Mouse (Mus musculus) limb, embryonic 11.5 days (tissue): ENCODE measurements around the gene Nab1. TPM values are rescaled to one million over a fixed set of nuclear protein-coding genes. Genes with fewer than 3 reads are reported as not detected.
A peak's percentile ranks its signal among the peaks of the same experiment; 100 is the strongest.

Experiments
- ATAC-seq: fragments of 200-750 bp; cut with Nextera tagmentation; 2 replicates; pipeline ENCODE4 v1.8.0; 2017; ENCODE audit warnings: low read depth; ENCODE audit not compliant: insufficient number of reproducible peaks, low FRiP score, low TSS enrichment
- DNase-seq: peaks from one replicate; pipeline ENCODE4 v3.0.0-alpha.2; 2015; ENCODE audit warnings: low spot score
- H3K27ac ChIP-seq: fragments of 300-500 bp; sonication (generic); replicated peaks from 2 replicates; pipeline ENCODE4 v1.5.1; 2014; ENCODE audit warnings: low read depth, mild to moderate bottlenecking, low read length
- H3K27me3 ChIP-seq: fragments of 300-500 bp; sonication (generic); 2 replicates; pipeline ENCODE4 v1.6.1; 2014; ENCODE audit warnings: mild to moderate bottlenecking, low read length, mixed read lengths; ENCODE audit not compliant: control insufficient read depth, insufficient read depth
- H3K36me3 ChIP-seq: fragments of 300-500 bp; sonication (generic); 2 replicates; pipeline ENCODE4 v1.6.1; 2014; ENCODE audit warnings: mild to moderate bottlenecking, low read length, moderate library complexity, mixed read lengths; ENCODE audit not compliant: control insufficient read depth, insufficient read depth
- H3K4me1 ChIP-seq: fragments of 300-500 bp; sonication (generic); 2 replicates; pipeline ENCODE4 v1.6.1; 2014; ENCODE audit warnings: low read length, mixed read lengths; ENCODE audit not compliant: control insufficient read depth, insufficient read depth
- H3K4me2 ChIP-seq: fragments of 300-500 bp; sonication (generic); 2 replicates; pipeline ENCODE4 v1.6.1; 2014; ENCODE audit warnings: low read depth, mild to moderate bottlenecking, moderate library complexity; ENCODE audit not compliant: severe bottlenecking
- H3K4me3 ChIP-seq: fragments of 300-500 bp; sonication (generic); 2 replicates; pipeline ENCODE4 v1.5.1; 2014; ENCODE audit warnings: low read depth, low read length
- H3K9ac ChIP-seq: fragments of 300-500 bp; sonication (generic); 2 replicates; pipeline ENCODE4 v1.6.1; 2014; ENCODE audit warnings: mild to moderate bottlenecking, low read length
- H3K9me3 ChIP-seq: fragments of 300-500 bp; sonication (generic); 2 replicates; pipeline ENCODE4 v1.6.1; 2016; ENCODE audit warnings: low read length; ENCODE audit not compliant: control insufficient read depth
- WGBS: fragments of 180-500 bp; shearing (Covaris S2); extraction: QIAGEN DNeasy Blood & Tissue Kit; methylation state at CpG from one replicate; pipeline ENCODE4 v1.1.7; 2014; 5-methylcytosine and 5-hydroxymethylcytosine counted together
- polyA plus RNA-seq: library from polyadenylated mRNA; unstranded; fragments of >200 nt; fragmentation: Nextera tagmentation; extraction: Ambion mirVana; gene quantifications from 2 replicates; pipeline ENCODE4 v1.2.1, GENCODE M21; 2014

Nab1 gene
- polyA plus RNA-seq, 1 experiment from 2014 or later = 8.6 TPM

DNA sequence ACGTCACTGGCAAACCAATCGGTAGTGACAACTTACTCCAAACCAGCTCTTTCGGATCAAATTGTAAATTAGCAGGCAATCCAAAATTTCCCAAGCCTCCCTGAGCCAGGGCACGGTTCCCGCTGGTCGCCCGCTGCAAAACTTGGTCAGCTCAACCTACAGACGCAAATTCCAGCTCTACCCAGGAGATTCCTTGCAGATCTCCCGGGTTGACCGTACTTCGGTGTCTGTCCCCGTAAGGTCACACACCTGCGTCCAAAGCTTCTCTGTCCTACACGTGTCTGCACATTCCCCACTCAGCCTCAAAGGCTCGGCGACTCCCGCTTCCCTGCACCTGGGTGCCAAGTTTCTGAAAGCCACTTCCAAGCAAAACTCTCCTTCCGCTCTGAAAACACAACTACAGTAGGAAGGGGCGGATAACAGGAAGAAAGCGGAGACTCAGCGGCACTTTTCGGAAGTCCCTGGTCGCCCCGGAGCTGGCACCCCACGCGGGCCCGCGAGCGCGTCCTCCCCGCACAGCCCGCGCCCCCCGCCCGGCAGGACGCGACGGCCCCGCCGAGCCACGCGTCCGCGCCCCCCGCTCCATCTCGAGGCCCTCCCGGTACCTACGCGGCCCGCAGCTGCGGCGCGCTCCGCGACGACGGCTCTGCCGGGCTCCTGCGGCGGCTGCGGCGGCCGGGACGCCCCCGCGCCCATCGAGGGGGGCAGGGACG, 722 bp downstream of the Nab1 start:
- H3K9ac ChIP-seq = peak overlapping the region; percentile 80
- H3K4me3 ChIP-seq = peak overlapping the region; percentile 64
- DNase-seq (peak; percentile 70), ATAC-seq (peak; percentile 69)
- no peaks in the 10 kb centered on the region for H3K36me3 ChIP-seq
- no peaks in the 10 kb centered on the region for H3K27me3 ChIP-seq
- H3K4me2 ChIP-seq = peak overlapping the region; percentile 64
- no peaks in the 10 kb centered on the region for H3K9me3 ChIP-seq
- 0 out of 2 replicates have a peak overlapping the region, but pooled peaks have one; percentile 36 for H3K27ac ChIP-seq
- 0% methylated on average over 37 of the region's 68 CpGs for WGBS
- H3K4me1 ChIP-seq = no peaks in the 10 kb centered on the region

DNA sequence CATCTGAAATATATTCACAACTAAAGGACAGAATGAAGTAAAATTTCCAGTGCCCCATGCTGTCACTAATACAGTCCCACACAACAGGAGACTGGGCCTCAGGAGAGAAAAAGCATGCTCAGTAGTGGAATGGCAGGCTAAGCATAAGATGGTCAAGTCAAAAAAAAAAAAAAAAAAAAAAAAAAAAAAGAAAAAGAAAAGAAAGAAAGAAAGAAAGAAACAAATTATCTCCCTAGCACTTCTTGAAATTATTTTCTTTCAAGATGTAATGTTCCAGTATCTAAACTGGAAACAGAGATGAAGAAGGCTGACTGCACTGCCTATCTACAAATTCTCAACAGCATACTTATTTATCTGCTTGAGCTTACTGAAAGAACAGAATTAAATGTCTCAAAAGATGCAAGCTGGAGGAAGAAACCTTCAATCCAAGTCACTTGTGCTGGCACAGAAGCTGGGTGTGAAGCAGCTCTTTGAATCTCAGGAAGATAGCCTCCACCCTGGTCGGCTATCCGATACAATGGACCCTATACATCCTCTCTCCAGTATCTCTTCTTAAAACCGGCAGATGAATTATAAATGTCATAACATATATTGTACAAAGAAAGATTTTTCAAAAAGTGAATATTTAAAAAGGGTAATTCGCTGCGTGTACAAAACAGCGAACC, 1.6 kb downstream of the Nab1 start:
- no peak for ATAC-seq
- Histone ChIP-seq H3K4me1 (no peaks in the 10 kb centered on the region), H3K36me3 (no peaks in the 10 kb centered on the region), H3K4me3 (peak overlapping the region; percentile 64; the same call in 1 of the 2 replicates), H3K27ac (no peak overlapping the region), H3K9me3 (no peaks in the 10 kb centered on the region), H3K9ac (no peak overlapping the region), H3K4me2 (peak overlapping the region; percentile 64; the same call in 1 of the 2 replicates), H3K27me3 (no peaks in the 10 kb centered on the region)
- WGBS = 19% methylated on average over 6 of the region's 6 CpGs
- no peak for DNase-seq

DNA sequence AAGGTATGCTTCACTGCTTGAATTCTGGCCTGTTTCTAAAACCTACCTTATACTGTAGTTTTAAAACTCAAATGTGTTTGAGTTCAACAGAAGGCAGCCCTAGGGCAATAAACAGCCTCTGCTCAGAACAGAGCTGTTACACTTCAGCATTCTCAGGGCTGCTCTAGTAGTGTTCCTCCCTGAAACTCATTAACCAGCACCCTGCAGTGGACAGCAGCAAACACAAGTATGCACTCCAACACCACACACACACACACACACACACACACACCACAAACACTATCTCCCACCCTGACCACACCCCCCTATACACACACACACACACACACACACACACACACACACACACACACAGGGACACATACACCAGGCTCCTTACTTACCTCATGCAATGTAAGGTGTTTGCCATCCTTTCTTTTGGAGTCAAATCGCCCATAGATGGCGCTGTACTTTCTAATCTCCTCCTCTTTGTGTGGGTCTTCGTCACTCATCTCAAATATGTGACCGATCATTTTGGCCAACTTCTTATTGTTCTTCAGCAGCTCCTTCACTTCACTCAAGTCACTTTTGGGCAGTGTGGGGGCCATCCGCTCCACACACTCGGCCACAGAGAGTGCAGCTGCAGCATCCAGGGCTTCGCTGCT, 10.8 kb downstream of the Nab1 start:
- no peak overlapping the region for H3K9ac ChIP-seq
- WGBS = 74% methylated on average over 7 of the region's 7 CpGs
- no peak overlapping the region for H3K4me2 ChIP-seq
- H3K9me3 ChIP-seq = no peaks in the 10 kb centered on the region
- no peak overlapping the region for H3K4me3 ChIP-seq
- no peaks in the 10 kb centered on the region for H3K27me3 ChIP-seq
- peak; percentile 29 for DNase-seq
- no peaks in the 10 kb centered on the region for H3K4me1 ChIP-seq
- peak; percentile 35; the same call in 1 of the 2 replicates for ATAC-seq
- no peak overlapping the region for H3K27ac ChIP-seq
- H3K36me3 ChIP-seq = no peaks in the 10 kb centered on the region

DNA sequence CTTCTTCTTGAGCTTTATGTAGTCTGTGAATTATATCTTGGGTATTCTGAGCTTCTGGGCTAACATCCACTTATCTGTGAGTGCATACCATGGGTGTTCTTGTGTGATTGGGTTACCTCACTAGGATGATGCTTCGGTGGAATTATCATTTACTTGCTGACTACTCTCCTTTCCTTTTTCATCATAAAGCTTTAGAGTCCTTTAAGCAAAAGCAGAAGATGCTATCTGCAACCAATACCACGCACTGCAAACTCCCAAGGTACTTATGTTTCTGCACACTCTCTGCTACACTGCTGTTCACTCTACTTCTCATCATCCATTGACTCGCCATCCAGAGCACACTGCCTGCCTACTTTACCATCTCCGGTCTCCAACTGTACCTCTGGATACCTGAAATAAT, 15.5 kb downstream of the Nab1 start:
- Histone ChIP-seq H3K4me3 (no peak overlapping the region), H3K9me3 (no peaks in the 10 kb centered on the region)
- WGBS = 93% methylated on average over 4 of the region's 4 CpGs

DNA sequence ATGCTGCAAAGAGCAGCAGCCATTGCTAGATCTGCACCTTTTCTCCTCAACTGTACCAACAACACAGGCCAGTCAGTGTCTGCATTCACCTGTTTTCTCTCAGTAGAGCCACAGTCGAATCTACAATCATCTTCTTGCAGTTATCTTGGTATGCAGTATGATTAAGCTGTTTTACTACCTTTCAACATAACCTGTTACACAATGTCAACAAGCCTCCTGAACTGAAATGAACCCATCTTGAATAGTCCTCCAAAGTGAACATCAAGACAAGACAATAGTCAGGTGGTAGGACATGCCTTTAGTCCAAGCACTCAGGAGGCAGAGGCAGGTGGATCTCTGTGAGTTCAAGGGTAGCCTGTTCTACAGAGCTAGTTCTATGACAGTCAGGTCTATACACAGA, 26.2 kb downstream of the Nab1 start:
- H3K4me2 ChIP-seq = no peak overlapping the region
- H3K9ac ChIP-seq = no peak overlapping the region
- H3K4me1 ChIP-seq = 0 out of 2 replicates have a peak, but pooled peaks cover 3% of the 10 kb centered on the region
- H3K27me3 ChIP-seq = no peaks in the 10 kb centered on the region
- H3K27ac ChIP-seq = no peak overlapping the region
- 88% methylated on average over 1 of the region's 1 CpGs for WGBS
- H3K4me3 ChIP-seq = no peak overlapping the region
- H3K9me3 ChIP-seq = no peaks in the 10 kb centered on the region
- H3K36me3 ChIP-seq = no peaks in the 10 kb centered on the region
- no peak for ATAC-seq
- DNase-seq = no peak

More for the DNA sequence above, 15.5 kb downstream of the Nab1 start:
- Histone ChIP-seq H3K27ac (no peak overlapping the region), H3K4me2 (no peak overlapping the region), H3K36me3 (no peaks in the 10 kb centered on the region), H3K9ac (no peak overlapping the region), H3K4me1 (no peaks in the 10 kb centered on the region), H3K27me3 (no peaks in the 10 kb centered on the region)
- DNase-seq (no peak), ATAC-seq (no peak)

DNA sequence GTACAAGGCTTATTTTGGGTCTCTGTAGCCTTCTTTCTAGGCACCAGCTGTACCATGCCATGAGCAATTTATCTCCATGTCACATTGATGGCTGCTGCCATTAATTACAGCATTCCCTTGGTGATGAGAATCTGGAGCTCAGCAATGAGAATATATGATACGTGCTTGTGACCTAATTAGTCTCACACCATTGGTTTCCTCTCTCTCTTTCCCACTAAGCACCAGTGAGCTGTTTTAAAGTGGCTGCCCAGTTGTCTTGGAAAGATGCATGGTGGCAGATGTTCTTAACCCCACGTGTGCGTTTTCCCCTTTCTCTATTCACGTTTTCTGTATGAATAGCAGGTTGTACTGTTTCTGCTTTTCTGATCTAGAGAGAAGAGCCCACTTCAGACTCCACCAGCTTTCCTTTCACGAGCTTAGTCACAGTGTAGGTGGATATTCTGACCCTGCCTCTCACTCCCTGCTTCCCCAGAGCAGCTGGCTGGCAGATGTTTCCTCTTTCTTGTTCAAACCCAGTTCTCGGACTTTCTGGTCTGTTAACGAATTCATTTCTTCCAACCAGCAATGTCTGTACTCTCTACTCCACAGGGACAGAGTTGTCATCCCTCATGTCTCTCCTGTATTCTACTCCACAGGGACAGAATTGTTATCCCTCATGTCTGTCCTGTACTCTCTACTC, 29.5 kb downstream of the Nab1 start:
- DNase-seq = peak; percentile 54
- H3K4me1 ChIP-seq = 0 out of 2 replicates have a peak, but pooled peaks cover 3% of the 10 kb centered on the region
- H3K27me3 ChIP-seq = no peaks in the 10 kb centered on the region
- ATAC-seq = peak; percentile 39; the same call in 1 of the 2 replicates
- H3K4me2 ChIP-seq = no peak overlapping the region
- H3K9me3 ChIP-seq = no peaks in the 10 kb centered on the region
- H3K36me3 ChIP-seq = no peaks in the 10 kb centered on the region
- no peak overlapping the region for H3K27ac ChIP-seq
- H3K4me3 ChIP-seq = no peak overlapping the region
- no peak overlapping the region for H3K9ac ChIP-seq
- 25% methylated on average over 7 of the region's 7 CpGs for WGBS

DNA sequence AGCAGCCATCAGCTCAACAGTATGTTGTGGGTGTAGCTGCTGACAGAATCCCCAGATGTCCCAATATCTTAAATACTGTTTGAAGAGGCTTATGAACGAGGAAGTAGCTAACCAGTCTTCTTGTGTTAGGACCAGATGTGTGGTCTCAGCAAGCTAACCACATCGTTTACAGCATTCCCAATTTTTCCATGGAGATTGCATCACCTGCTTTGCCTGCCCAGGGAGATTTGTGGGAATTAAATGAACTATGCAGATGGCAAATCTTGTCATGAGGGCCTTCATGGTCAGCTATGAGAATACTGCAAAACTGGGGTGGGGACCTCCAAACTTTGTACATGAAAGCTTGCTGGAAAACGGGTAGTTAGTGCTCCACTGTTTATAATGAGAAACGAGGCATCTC, 30.2 kb downstream of the Nab1 start:
- no peaks in the 10 kb centered on the region for H3K27me3 ChIP-seq
- WGBS = 43% methylated on average over 4 of the region's 4 CpGs
- no peak overlapping the region for H3K27ac ChIP-seq
- H3K9me3 ChIP-seq = no peaks in the 10 kb centered on the region
- no peaks in the 10 kb centered on the region for H3K36me3 ChIP-seq
- ATAC-seq (no peak), DNase-seq (no peak)
- 0 out of 2 replicates have a peak, but pooled peaks cover 3% of the 10 kb centered on the region for H3K4me1 ChIP-seq
- H3K9ac ChIP-seq = no peak overlapping the region
- no peak overlapping the region for H3K4me2 ChIP-seq
- H3K4me3 ChIP-seq = no peak overlapping the region

DNA sequence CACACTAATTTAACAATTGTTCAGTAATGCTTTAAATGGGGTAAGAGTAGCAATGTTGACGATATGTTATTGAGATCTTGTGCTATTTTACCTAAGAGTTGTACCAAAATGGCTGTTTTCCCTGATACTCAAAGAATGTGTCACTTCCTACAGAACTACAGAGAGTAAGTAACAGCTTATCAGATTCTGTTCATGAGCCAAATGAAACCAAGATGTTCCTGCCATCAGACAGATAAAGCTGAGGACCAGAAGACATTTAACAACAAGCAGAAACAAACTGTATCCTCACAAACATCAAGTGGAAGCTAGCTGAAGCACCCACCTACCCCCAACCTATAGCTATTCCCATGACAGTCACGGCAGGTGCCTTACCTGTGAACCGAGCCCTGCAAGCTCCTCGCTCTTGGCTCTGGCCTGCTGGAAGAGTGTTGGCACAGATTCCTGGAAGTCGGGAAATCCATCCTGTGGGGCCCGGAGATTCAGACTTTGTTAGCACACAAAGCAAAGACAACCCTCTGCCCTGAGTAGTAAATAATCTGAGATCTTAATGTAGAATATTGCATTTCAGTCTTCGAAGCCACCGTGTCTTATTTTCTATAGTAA, 33.9 kb downstream of the Nab1 start:
- DNase-seq (no peak), ATAC-seq (no peak)
- H3K27ac ChIP-seq = no peak overlapping the region
- no peak overlapping the region for H3K4me2 ChIP-seq
- no peaks in the 10 kb centered on the region for H3K27me3 ChIP-seq
- H3K9ac ChIP-seq = no peak overlapping the region
- 92% methylated on average over 8 of the region's 8 CpGs for WGBS
- no peaks in the 10 kb centered on the region for H3K36me3 ChIP-seq
- no peaks in the 10 kb centered on the region for H3K9me3 ChIP-seq
- H3K4me3 ChIP-seq = no peak overlapping the region
- 0 out of 2 replicates have a peak, but pooled peaks cover 3% of the 10 kb centered on the region for H3K4me1 ChIP-seq
